Mouse (Mus musculus) kidney, adult 2 months (tissue): ENCODE measurements around the gene Prkce.

ENCODE experiments used
- CTCF ChIP-seq: fragments of 200-500 bp; conservative IDR thresholded peaks from 2 replicates; pipeline ENCODE4 v1.5.1; 2011; ENCODE audit warnings: low read depth, mild to moderate bottlenecking, control low read depth, low read length, moderate library complexity, mixed read lengths; ENCODE audit not compliant: insufficient read depth, insufficient read length
- POLR2A ChIP-seq: fragments of 200-500 bp; IDR thresholded peaks from one replicate; pipeline ENCODE4 v1.6.1; 2011; ENCODE audit warnings: low read depth, low read length, control low read depth

GRCm38 (mm10) chr17:86256730-86257131 is 89.1 kb downstream of the Prkce start:
- TF ChIP-seq CTCF (no peak), POLR2A (no peak)
